Mouse (Mus musculus) lung, postnatal 4 days (tissue): ENCODE results near the gene Gm38431.

Source experiments
- DNase-seq, 2 experiments: peaks; one replicate each; pipeline ENCODE4 v3.0.0; 2021

Gm38431 gene

DNA sequence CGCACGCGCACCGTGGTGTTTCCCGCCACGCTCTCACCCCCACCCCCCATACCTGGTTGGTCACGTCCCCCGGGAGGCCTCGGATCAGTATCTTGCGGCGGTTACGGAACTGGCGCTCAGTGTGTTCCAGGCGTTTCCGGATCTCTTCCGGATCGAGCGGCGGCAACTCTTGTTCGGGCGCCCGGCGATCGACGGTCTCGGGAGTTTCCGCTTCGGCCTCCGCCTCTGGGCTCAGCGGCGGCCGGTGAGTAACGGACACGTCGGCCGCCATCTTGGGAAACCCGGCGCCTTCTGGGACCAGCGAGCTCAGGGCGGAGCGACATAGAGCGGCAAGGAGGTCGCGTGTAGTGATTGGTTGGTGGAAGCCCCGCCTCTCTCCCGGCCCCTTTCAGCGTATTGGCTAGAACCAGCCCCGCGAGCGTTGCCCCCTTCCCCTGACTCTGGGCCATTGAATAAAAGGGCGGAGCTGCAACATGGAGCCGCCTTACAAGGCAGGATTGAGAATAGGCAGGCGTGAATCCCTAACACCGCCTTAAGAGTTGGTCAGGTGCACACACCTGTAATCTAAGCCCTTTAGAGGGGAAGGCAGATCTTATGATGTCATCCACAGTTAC, at the start of gene Gm38431, which contains the start of gene Raver1:
Gm38431 (minus strand) TSS at position 291 of the 614 bp plus-strand sequence.
Raver1 (minus strand) TSS at position 302 of the 614 bp plus-strand sequence.
- DNase-seq: peak; percentile 98 to 99

DNA sequence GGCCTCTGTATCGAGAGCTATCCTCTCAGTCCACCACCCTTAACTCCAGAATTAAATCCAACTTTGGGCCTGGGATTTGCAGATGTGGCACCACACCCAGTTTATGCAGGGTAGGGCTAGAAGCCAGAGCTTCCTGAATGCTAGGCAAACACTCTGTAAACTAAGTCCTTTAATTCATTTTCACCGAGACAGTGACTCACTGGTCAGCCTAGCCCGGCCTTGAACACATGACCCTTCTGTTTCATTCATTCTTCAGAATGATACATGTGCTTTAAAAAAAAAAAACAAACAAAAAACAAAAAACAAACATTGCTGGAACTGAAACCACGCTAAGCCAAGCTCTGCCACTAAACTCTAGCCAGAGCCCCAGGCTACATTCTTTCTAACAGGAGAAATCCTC, 46.6 kb upstream of the Gm38431 start:
- no peak for DNase-seq

DNA sequence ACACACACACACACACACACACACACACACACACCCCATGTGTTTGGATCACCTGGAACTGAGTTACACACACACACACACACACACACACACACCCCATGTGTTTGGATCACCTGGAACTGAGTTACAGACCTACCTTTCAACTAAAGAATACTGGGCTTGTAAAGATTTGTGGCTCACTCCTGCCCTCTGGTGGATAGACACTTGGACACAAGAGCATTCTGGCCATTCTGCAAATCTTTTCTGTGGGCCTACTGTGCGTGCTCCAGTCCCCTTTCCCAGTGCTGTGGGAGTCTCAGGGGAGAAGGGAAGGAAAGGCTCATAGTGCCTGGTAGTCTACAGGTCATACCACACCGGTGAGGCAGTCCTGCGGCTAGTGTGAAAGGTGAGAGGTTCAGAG, 45.4 kb upstream of the Gm38431 start:
- DNase-seq: peak in 1 of 2 experiments; percentile 71

DNA sequence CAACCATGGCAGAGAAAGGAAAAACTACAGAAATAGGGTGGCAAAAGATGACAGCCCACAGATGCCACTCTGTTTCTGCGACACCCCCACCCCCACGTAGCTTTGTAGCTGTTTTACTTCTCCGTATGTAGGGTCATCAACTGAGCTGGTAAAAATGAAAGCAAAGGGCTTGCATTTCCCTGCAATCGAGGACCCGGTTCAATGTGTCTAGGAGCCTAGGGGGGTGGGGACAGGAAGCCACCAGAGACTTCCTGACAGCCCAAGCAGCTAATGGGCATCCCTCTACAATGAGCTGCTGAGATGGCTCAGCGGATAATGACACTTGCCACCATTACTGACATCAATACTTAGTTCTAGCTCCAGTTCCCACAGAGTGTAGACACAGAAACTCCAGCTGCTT, 44.6 kb upstream of the Gm38431 start:
- no peak for DNase-seq

DNA sequence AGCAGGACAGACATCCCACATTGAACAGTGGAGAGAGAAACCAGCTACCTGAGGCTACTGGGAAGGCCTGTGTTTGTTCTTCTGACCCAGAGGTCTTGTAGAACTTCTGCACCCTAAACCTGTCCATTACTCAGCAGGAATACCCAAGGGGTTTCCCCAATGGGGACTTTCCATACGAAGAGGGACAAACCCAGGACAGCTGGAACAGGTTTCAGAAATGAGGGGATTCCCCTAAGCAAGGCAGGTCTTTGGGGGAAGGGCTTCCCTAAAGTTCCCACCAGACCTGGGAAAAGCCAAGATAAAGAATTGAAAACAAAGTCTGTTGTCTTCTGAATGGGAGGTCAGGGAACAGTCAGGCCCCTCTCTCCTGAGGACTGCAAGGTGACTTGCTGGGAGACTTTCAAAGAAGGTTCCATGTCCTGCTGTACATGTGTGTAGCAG, 44.2 kb upstream of the Gm38431 start:
- no peak for DNase-seq

DNA sequence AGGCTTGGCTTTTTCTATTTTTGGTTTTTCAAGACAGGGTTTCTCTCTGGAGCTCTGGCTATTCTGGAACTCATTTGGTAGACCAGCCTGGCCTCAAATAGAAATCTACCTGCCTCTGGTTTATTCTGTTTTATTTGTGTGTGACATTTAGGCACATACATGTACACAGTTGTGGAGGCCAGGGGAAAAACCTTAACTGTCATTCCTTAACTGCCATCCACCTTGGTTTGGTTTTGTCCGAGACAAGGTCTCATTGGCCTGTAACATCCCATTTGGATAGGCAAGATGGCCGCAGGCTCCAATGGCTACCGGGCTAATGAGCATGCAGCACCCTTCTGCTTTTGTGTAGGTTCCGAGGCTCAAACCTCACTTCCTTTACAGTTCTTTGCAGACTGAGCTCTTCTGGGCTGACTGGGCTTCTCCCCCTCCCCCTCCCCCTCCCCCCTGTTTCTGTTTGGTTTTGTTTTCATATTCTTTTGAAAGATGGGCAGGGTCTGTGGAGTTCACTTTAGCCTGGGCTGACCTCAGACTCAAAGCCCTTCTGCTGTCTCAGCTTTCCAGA, 43.6 kb upstream of the Gm38431 start:
- DNase-seq: no peak

DNA sequence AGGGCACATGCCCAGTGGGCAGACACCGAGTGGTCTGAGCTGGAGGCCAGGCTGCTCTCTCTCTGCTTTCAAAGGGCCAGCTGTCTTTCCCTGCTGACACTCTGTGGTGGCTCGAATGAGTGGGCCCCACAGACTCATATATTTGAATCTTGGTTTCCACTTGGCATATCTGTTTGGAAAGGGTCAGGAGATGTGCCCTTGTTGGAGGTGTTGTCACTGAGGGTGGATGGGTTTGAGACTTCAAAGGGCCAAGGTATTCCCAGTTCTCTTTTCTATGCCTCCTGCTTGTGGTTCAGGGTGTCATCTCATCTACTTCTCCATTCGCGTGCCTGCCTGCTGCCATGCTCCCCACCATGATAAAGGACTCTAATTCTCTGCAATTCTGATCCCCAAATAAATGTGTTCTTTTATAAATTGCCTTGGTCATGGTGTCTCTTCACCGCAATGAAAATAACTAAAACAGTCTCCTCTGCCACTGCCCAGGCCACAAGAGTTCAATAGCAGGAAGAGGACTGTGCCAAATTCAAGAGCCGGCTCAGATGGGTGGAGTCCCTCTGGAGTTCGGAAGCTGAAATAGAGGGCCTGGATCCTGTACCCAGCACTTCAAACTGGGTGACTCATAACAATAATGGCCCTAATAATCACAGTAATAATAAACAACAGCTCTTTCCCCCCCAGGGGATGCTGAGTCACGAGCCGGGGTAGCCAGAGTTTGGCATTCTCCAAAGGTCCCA, 43.0 kb upstream of the Gm38431 start:
- peak; percentile 46 to 60 for DNase-seq

DNA sequence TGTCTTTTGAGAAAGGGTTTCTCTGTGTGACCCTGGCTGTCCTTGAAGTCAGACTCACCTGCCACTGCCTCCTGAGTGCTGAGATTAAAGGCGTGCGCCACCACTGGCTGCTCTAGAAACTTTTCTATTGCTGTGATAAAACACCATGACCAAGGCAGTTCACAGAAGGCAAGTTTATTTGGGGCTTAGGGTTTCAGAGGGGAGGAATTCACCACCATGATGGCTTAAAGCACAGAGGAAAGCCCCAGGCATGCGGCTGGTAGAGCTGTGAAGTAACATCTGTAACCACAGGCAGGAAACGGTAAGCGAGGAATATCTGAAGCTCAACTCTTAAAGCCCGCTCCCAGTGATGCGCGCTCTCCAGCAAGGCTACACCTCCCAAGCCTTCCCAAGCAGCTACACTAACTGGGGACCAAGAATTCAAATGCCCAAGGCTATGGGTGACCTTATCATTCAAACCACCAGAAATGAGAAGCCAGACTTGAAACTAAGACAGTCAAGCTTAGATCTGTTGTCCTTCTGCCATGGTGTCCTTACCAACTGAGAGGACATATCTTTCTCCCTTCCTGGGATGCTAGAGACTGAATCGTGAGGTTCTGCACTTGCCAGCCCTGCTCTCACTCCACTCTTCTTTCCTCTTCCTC, 41.4 kb upstream of the Gm38431 start:
- no peak for DNase-seq

DNA sequence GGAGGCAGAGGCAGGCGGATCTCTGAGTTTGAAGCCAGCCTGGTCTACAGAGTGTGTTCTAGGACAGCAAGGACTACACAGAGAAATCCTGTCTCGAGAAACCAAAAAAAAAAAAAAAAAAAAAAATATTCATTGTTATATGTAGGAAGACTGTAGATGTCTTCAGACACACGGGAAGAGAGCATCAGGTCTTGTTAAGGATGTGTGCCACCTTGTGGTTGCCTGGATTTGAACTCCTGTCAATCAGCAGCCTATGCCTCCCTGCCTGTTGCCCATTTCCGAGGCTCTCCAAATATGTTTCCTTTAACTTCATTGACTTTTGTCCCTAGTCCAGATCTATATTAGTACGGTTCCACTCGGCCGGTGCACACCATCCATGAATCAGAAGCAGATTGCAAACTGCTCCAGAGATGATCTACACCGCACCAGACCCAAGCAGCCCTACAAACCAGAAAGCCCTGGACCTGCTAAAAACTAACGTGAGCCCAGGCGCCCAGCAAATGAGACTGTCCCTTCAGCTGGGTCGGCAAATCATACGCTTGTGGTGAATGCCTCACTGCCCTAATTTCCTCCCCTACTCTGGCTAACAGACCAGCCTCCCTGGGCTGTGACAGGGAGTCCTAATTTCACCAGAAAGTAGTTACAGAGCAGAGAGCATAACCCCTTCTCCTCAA, 40.4 kb upstream of the Gm38431 start:
- DNase-seq: no peak

DNA sequence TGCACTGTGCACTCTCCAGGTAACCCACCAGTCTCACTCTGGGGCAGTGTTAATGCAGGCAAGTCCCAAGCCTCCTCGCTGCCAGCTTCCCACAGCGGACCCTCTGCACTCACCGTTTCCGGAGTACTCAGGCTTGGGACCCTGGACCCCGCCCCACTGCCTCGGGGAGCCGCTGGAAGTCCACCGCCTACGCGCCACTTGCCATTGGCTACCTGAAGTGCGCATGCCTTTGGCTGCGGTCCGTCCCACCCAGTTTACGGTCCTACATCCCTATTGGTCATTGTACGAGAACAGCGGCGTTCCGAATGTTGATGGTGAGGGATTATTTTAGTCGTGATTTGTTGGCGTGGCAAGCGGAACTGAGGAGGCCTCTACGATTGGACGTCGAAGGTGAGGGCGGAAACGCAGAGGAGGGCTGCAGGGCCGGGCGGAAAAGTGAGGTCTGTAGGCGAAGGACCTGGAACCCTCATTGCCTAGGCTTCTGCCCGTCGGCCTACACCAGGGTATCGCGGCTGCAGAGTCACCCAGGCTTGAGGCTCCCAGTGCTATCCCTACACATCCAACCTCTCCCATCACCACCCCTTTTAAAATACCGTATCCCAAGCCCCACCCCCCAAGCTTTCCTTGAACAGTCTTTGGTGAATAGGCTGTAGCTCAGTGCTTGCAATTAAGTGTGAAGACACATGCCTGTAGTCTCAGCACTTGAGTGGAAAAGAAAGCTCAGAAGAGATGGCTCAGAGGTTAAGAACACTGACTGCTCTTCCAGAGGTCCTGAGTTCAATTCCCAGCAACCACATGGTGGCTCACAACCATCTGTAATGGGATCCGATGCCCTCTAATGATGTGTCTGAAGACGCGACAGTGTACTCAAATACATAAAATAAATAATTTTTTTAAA, 39.5 kb upstream of the Gm38431 start, which contains the start of gene Tyk2:
Tyk2 (minus strand) TSS at position 185 of the 898 bp plus-strand sequence.
- DNase-seq: peak; percentile 93 to 95

DNA sequence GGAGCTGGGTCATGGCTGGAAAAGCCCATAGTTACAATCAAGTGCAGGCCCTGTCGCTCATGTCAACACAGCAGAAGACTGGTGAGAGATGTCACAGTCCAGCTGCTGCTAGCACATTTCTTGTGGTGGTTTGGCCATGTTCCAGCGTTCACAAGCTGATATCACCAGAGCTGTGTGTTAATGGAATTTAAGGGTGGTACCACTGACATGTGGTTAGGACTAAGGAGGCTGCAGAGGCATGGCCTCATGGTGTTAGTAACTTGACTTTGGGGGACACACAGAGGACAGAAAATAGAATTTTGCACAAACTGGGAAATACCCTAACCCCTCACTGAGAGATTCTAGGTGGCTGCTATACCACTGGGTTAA, 34.4 kb upstream of the Gm38431 start:
- DNase-seq: no peak

DNA sequence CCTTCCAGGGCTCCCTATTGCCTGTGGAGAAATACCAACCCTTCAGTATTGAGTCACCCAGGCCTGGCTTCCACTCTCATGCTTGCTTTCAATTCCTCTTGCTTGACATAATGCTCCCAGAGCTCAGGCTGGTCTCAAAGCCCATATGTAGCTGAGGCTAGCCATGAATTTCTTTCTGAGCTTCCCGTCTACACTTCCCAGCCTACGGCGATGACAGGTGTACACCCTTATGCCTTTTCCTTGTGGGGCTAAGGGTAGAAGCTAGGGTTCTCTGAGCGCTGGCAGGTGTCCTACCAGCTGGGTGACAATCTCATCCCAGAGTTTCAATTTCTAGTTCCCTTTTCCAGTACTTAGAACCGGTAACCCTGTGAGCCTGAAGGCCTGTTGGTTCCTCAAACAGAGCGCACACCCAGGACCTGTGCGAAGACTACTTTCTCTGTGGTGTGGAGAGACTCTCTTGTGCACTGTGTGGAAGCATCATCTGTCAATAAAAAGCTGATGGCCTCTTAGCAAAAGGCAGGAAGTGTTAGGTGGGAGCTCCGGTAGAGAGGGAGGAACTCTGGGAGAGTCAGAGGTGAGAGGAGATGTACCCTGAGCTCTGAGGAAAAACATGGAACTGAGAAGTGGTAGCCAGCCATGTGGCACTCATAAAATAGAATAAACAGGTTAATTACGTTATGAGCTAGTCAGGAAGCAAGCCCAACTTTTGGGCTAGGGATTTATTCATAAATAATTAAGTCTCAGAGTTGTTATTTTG, 33.9 kb upstream of the Gm38431 start:
- DNase-seq: no peak

DNA sequence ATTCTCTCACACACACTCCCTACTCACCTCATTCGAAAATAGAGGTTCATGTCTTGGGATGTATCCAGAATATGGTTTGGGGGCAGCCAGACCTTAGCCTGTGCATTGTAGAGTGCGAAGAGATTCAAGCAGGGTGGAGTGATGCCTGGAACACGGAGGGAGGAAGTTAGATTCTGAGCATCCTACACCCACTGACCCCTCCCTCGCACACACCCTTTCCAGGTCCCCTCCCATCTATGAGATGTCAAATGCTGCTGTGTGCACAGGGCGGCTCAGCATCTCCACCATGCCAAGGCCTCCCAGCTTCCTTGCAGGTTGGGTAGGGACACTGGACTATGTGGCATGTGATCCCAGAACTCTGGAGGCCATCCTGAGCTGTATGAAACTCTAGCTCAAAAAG, 33.0 kb upstream of the Gm38431 start:
- no peak for DNase-seq

DNA sequence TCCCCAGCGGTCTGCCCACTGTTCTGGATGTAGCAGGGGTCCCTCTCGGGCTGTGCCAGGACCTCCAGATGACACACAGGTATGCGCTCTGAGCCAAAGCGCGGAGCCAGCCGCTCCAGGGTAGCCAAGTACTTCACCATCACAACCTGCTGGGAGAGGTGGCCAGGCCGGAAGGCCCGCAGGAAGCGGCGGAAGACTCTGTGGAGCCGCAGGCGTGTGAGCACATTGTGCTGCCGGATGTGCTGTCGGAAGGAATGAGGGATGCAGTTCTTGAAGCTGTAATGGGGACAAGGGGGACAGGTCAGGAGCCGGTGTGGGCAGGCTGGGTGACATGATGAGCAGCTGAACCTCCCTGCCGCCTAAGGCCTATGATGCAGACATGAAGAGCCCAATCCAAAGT, 29.7 kb upstream of the Gm38431 start:
- no peak for DNase-seq

DNA sequence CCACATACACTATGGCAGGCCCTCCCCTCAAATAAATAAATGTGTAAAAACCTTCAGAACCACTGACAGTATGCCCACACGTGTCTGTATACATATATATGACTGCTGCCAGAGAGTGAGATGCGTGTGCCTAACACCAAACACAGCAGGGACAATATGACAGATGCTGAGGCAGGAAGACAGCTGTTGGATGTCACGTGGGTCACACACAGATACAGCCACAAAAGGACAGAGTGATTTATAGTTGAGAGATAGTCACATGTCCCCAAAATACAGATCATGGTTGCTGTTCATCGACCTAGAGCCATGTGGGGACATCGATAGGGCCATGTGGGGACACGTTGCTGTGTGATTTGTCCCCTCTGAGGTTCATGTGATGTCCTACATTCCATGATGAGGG, 25.3 kb upstream of the Gm38431 start:
- DNase-seq: no peak

DNA sequence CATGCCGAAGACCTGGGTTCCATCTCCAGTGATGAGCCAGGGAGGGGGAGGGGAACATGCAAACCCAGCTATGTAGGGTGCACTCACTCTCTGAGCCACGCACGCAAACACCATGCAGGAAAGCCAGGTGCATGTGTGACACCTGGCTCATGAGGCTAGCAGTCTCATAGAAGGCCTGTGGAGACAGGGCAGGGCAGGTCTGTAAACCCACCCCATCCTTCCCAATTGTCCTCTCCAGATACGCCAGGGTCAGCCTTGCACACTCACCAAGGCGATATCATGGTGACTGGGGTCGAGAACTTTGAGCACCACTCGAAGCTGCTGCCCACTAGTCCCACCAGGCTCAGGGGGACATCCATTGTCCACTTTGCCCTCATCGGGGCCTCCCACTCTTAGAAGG, 23.3 kb upstream of the Gm38431 start:
- no peak for DNase-seq

DNA sequence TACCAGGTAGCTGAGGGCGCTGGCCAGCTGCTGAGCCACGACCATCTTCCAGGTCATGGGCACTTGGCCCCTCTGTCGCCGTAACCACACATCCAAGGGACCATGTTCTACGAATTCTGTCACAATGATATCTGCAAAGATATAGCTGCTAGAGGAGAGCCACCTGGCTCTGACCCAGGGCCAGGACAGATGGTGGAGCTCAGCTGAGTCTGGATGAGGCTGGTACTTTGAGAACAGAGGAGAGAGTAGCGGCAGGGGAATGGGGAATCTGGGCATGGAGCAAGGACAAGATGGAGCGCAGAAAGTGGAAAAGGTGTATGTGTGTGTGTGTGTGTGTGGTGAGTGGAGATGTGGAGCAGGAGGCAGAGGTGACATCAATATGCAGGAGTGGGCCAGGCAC, 22.4 kb upstream of the Gm38431 start:
- DNase-seq: no peak

DNA sequence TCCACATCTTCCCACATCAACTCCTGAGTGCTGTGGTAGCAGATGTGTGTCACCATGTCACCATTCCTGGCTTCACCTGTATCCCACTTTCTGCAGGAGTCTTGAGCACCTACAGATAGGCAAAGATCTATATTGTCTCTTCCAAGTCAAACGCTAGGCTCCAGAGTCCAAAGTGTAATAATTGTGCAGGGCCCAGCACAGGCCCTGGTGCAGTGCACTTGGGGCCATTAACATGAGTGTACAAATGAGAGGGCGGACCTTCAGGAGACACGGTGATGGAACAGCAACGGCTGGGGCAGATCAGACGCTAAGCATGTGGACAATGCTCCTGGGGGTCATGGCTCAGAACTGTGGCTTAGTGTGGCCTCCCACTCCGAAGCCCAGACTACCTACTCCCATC, 22.0 kb upstream of the Gm38431 start:
- DNase-seq: no peak

DNA sequence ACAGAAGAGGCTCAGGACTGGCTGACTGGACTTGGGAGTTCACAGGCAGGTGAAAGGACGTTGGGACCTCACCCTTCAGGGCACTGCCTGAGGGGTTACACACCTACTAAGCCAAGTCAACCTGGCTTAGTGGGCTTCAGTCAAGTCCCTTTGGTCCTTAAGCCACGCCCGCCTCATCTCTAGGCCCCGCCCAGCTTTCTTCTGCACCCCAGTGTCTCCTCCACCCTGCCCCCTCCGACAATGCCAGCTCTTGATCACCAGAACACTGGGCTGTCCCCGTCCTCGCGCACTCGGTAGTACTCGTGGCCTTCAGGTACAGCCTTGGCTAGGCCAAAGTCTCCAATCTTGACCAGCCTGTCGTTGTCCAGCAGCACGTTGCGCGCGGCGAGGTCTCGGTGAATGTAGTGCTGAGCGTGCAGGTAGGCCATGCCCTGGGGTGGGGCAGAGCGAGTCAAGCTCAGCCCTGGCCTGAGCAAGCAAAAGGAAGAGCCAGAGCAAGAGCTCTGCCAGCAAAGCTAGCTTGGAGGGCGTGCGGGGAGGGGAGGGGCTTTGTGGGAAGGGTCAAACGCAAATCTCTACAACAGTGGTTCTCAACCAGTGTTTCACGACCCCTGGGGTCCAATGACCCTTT, 15.9 kb upstream of the Gm38431 start:
- no peak for DNase-seq

DNA sequence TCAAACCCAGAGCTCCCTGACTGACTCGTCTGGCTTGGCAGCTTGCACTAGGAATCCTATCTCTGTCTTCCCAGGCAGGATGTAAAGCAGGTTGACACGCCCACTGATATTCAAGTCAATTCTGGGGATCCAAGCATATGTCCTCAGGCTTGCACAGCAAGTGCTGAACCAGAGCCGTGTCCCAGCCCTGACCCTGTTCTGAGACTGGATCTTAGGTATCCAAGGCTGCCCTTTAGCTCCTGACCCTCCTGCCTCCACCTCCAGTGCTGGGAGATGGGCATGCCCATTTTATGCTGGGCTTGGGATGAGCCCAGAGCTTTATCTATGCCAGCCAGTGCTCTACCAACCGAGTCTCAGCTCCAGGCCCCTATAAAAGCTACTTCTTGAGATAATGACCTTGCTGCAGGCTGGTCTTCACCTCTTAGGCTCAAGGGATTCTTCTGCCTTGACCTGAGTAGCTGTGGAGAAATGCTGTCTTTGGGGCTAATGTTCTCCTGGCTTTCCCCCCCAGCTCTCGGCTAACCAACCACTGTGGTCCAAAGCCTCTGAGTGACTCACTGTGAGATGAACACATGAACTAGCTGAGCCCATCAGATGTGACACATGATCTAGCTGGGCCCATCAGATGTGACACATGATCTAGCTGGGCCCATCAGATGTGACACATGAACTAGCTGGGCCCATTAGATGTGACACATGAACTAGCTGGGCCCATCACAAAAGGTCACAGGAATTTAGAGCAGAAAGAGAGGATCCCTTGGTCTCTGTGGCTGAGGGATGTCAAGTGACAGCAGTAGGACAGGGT, 14.2 kb upstream of the Gm38431 start:
- no peak for DNase-seq
